Mouse (Mus musculus): ENCODE measurements at regions not wholly inside any gene's neighbourhood (a gene's known extent, or its start where the extent isn't known, plus 50 kb on each side); places are given as distances from the start of the nearest gene placed in this dataset.

DNA sequence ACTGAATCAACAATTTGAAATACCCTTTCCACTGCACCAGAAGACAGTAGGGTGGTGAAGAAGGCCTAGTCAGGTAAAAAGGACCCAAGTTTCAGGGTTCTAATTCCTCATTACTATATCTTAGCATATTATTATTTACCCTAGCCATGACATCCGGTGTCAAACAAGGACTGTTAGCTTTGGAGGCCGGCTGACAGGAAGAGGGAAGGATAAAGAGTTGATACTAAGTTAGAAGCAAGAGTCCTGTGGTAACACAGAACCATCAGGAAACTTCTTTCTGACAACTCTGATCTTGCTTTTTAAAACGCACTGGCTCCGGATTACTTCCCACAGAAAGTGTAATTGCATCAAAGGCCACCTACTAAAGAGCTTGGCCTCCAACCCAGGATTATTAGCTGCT, 230.6 kb upstream of the Adgrl2 start:
- no peak for DNase-seq (ENCODE audit: low spot score)

- DNase-seq (ENCODE audit: low spot score): no peak
These were observed 230.1 kb upstream of the Adgrl2 start for GRCm38 (mm10) chr3:149220304-149220951.

- no peak for DNase-seq (ENCODE audit: low spot score)
These were observed 229.3 kb upstream of the Adgrl2 start for GRCm38 (mm10) chr3:149219381-149220303.

GRCm38 (mm10) chr3:149217916-149218803, 227.8 kb upstream of the Adgrl2 start:
- no peak for DNase-seq (ENCODE audit: low spot score)

DNA sequence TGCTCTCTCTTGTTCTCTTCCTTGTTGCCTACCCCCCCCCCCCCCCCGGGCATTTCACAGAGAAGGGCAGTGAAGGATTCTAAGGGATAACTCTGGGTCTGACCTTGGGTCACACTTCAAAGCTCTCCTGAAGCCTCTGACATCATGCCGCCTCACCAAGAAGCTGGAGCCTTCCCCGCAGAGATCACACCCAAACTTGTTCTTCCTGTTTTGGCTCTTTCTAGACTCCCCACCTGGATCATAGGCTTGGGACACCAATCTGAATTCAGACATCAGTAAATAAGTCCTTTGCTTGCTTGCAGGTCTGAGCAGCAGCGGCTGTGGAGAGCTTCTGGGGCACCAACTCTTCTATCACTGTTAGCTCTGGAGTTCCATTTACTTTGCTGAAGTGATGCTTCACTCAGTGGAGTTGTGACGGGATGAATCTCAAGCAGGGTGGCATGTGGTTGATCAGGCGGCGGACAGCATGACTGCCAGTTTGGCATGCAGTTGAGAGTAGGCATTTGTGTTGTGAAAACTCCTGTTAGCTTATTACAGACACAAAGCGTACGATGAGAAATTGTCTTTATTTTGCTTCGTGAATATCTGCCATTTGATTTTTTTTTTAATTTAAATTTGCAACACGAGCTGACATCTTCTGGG, 226.5 kb upstream of the Adgrl2 start:
- no peak for DNase-seq (ENCODE audit: low spot score)

GRCm38 (mm10) chr3:149215691-149216090, 225.3 kb upstream of the Adgrl2 start:
- DNase-seq (ENCODE audit: low spot score): no peak

DNA sequence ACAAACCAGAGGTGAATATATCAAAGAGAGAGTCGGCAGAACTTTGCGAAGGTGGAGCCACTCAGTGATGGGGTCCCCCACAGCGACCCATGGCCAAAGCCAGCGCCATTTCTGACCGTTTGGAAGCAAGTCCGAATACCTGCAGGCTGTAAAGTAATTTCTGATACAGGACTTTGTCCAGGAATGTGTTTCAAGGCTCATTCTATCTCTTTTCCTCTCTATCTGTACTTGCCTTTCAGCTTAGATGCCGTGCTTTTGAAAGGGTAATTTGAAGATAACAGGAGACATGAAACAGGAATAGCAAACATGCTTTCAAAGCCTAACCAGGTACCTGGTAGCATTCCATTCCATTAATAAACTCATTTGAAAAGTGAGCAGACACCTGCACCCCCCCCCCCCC, 221.6 kb upstream of the Adgrl2 start:
- DNase-seq (ENCODE audit: low spot score): no peak

DNA sequence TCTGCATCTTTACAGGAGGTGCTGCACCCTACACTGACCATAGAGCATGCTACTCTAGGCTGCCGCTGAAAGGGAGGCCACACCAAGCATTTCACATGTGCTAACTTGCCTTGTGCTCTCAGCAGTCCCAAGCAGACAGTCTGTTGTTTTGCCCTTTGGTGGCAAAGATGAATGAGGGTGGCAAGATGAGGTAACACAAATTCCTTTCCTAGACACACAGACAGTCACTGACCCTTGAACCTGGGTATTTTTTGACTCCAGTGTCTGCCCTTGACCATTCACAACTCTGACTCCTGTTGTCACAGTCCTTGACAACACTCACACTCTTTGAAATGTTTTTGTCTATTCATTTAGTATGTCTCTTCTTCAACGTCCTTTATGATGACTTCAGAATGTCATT, 218.9 kb upstream of the Adgrl2 start:
- no peak for DNase-seq (ENCODE audit: low spot score)

- DNase-seq (ENCODE audit: low spot score): no peak
These were observed 213.1 kb upstream of the Adgrl2 start for GRCm38 (mm10) chr3:149203451-149203850.

DNA sequence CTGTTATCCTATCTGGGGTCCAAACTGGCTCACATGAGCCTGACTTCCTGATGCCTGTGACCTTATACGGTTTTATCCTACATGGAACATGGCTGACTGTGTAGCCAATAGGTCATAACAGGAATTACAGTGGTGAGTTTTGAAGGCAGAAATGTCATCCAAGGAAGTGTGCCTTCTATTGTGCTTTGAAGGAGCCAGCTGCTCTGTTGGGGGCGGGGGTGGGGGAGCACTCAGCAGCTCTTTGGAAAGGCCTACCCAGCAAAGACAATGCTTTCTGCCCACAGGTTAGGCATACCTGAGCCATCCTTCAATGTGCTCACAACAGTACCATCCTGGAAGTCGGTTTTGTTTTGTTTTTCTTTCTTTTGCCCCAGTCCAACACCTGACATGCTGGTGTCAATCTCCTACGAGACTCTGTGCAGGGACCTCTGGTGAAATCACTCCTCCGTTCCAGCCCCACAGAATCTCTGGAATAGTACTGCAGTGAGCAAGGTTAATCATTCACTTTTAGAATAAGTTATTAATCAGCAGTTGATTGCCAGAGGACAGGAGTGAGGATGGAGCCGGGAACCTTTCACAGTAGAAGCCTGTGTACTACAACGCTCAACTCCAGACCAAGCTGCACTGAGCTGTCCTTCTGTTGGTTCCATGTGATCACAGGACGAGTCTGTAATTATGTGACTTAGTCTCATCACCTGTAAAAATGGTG, 206.3 kb upstream of the Adgrl2 start:
- no peak for DNase-seq (ENCODE audit: low spot score)

GRCm38 (mm10) chr3:149190856-149191576, 200.7 kb upstream of the Adgrl2 start:
- no peak for DNase-seq (ENCODE audit: low spot score)

GRCm38 (mm10) chr3:149184136-149184551, 193.8 kb upstream of the Adgrl2 start:
- no peak for DNase-seq (ENCODE audit: low spot score)

GRCm38 (mm10) chr3:149182095-149182494, 191.7 kb upstream of the Adgrl2 start:
- DNase-seq (ENCODE audit: low spot score): no peak

DNA sequence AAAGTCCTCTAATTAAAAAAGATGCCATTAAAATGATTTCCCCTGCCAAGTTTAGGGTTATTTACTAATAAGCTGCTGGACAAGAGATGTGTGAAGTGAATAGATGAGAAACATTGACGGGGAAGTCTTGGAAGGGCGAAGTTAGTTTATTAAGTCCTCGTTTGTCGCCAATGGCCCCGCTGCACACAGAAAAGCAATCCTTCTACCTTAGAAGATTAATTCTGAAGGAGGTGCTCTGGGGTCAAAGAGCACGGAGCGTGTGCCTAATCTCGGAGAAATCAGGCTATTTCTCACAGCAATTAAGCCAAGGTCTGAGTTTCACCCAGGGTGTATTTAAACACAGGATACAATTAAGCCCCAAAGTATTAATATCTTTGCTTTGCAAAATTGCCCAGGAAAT, 189.8 kb upstream of the Adgrl2 start:
- no peak for DNase-seq (ENCODE audit: low spot score)

DNA sequence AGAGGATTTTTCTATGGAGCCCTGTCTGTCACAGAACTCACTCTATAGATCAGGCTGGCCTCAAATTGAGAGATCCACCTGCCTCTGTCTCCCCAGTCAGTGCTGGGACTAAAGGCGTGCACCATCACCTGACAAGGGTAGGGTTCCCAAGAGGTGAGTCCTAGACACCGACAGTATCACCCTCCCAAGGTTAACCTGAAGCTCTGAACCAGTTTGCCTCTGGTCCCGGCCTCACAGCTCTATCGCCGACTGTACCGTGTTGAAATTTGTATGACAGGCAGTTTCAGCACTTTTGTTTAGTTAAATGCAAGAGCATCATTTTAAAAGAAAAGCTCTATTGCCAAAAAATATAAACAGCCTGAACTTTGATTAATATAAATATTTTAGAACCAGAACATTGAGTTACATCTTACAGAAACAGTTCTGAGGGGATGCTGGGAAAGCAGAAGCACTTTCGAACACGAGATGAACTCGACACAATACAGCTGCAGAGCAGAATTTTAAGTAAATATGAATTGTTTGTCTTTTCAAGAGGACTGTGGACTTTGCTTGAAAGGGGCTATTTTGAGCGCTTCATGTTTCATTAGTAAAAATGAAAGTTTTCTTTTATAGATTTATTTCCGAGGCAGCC, 189.2 kb upstream of the Adgrl2 start:
- DNase-seq (ENCODE audit: low spot score): no peak

- DNase-seq (ENCODE audit: low spot score): no peak
These were observed 188.5 kb upstream of the Adgrl2 start for GRCm38 (mm10) chr3:149178891-149179290.

- DNase-seq (ENCODE audit: low spot score): no peak
These were observed 184.5 kb upstream of the Adgrl2 start for GRCm38 (mm10) chr3:149174689-149175390.

GRCm38 (mm10) chr3:149173537-149173936, 183.2 kb upstream of the Adgrl2 start:
- no peak for DNase-seq (ENCODE audit: low spot score)

- DNase-seq (ENCODE audit: low spot score): no peak
These were observed 181.4 kb upstream of the Adgrl2 start for GRCm38 (mm10) chr3:149171766-149172165.

Measured in ovary, postnatal 10 days (tissue).